ENCODE assay signal across 11 mouse cellular contexts in genomic region chr8:108592990-108593589, GRCm38 (mm10).
DNase-seq lines count a peak whose midpoint lies in the region; ATAC-seq and TF ChIP-seq lines count a peak whose summit lies in the region.
"Had no signal": no experiment of that assay in that cellular context is flagged by ENCODE, and none has a peak within 500 bp of the region (broad histone marks: within the 10 kb centered on the region; RNA-seq: fewer than 3 reads in every experiment).

No protein-coding gene starts in this region.

- TF ChIP-seq CTCF in midbrain, postnatal 0 days (IDR thresholded peaks at IDR 0.05): no peak
- no peak for TF ChIP-seq CTCF in lung, adult 2 months (IDR thresholded peaks at IDR 0.05; ENCODE audit: insufficient read depth, low read length)

- no peak overlapping the region for H3K4me2 ChIP-seq in heart, embryonic 13.5 days
- H3K4me2 ChIP-seq in lung, embryonic 16.5 days (ENCODE audit: low read depth, low read length): no peak overlapping the region
- H3K4me2 ChIP-seq in embryonic facial prominence, embryonic 13.5 days: peak overlapping the region; percentile 32; the same call in 1 of the 2 replicates
- no peak overlapping the region for H3K4me2 ChIP-seq in midbrain, postnatal 0 days (ENCODE audit: low read depth, low read length, poor library complexity, severe bottlenecking)

- no peak for ATAC-seq in heart, embryonic 13.5 days (ENCODE audit: extremely low read depth, insufficient number of reproducible peaks, low FRiP score, low TSS enrichment)
- no peak for ATAC-seq in lung, embryonic 16.5 days (ENCODE audit: low read depth)
- no peak for ATAC-seq in embryonic facial prominence, embryonic 13.5 days (ENCODE audit: insufficient number of reproducible peaks, insufficient read depth, low FRiP score, low TSS enrichment, low read depth)
- ATAC-seq in midbrain, postnatal 0 days (ENCODE audit: low FRiP score): no peak
- ATAC-seq: CD4-positive, CD25-positive, alpha-beta regulatory T cell, adult 4 months had no signal

- H3K36me3 ChIP-seq in heart, embryonic 13.5 days: no peaks in the 10 kb centered on the region
- H3K36me3 ChIP-seq in lung, embryonic 16.5 days (ENCODE audit: control insufficient read depth, insufficient read depth, low read length): no peaks in the 10 kb centered on the region
- no peaks in the 10 kb centered on the region for H3K36me3 ChIP-seq in embryonic facial prominence, embryonic 13.5 days
- no peaks in the 10 kb centered on the region for H3K36me3 ChIP-seq in midbrain, postnatal 0 days (ENCODE audit: insufficient read depth, low read length)

- H3K27ac ChIP-seq in heart, embryonic 13.5 days (replicated peaks): peak overlapping the region; percentile 82
- H3K27ac ChIP-seq in lung, embryonic 16.5 days (ENCODE audit: low read length): peak overlapping the region; percentile 89
- peak overlapping the region; percentile 82 for H3K27ac ChIP-seq in embryonic facial prominence, embryonic 13.5 days
- no peak overlapping the region for H3K27ac ChIP-seq in midbrain, postnatal 0 days (ENCODE audit: low read depth, low read length)

- TF ChIP-seq POLR2A in lung, adult 2 months (IDR thresholded peaks at IDR 0.05; ENCODE audit: borderline replicate concordance, extremely low read depth, low read depth, low read length): no peak

- DNase-seq in heart, postnatal 14 days: no peak
- DNase-seq in lung, postnatal 25 days (ENCODE audit: low spot score): no peak
- DNase-seq in skeletal muscle tissue, adult 2 months (ENCODE audit: low read depth, low spot score): peak; percentile 41
- DNase-seq in midbrain, postnatal 0 days (ENCODE audit: low spot score): no peak
- no peak for DNase-seq in lung, adult 2 months
- DNase-seq: cerebellum, postnatal 36 days had no signal

- no peaks in the 10 kb centered on the region for H3K9me3 ChIP-seq in heart, embryonic 13.5 days
- H3K9me3 ChIP-seq in lung, embryonic 16.5 days (ENCODE audit: control insufficient read depth, low read length): no peaks in the 10 kb centered on the region
- H3K9me3 ChIP-seq in embryonic facial prominence, embryonic 13.5 days: no peaks in the 10 kb centered on the region
- H3K9me3 ChIP-seq in midbrain, postnatal 0 days (ENCODE audit: low read length): no peaks in the 10 kb centered on the region
- H3K9me3 ChIP-seq: megakaryocyte, embryonic 14.5 days had no signal

- WGBS in heart, embryonic 13.5 days: 76% methylated on average over 13 of the region's 13 CpGs
- WGBS in lung, embryonic 16.5 days: 62% methylated on average over 13 of the region's 13 CpGs
- WGBS in embryonic facial prominence, embryonic 13.5 days: 18% methylated on average over 13 of the region's 13 CpGs
- WGBS in midbrain, postnatal 0 days: 68% methylated on average over 13 of the region's 13 CpGs
- 76% methylated on average over 13 of the region's 13 CpGs for WGBS in lung, adult 2 months

- H3K9ac ChIP-seq in heart, embryonic 13.5 days: no peak overlapping the region
- no peak overlapping the region for H3K9ac ChIP-seq in lung, embryonic 16.5 days (ENCODE audit: low read length)
- no peak overlapping the region for H3K9ac ChIP-seq in embryonic facial prominence, embryonic 13.5 days
- no peak overlapping the region for H3K9ac ChIP-seq in midbrain, postnatal 0 days (replicated peaks; ENCODE audit: low read length, poor library complexity, severe bottlenecking)

- peaks cover 24% of the 10 kb centered on the region for H3K4me1 ChIP-seq in heart, embryonic 13.5 days
- H3K4me1 ChIP-seq in lung, embryonic 16.5 days (replicated peaks; ENCODE audit: control insufficient read depth, insufficient read depth, low read length): peaks cover 28% of the 10 kb centered on the region
- peaks cover 35% of the 10 kb centered on the region for H3K4me1 ChIP-seq in embryonic facial prominence, embryonic 13.5 days
- H3K4me1 ChIP-seq in midbrain, postnatal 0 days (ENCODE audit: insufficient read depth, low read length): no peaks in the 10 kb centered on the region
- H3K4me1 ChIP-seq in lung, adult 2 months (ENCODE audit: control insufficient read depth, insufficient read depth, low read length): peaks cover 4% of the 10 kb centered on the region; the same call in 1 of the 2 replicates

- H3K27me3 ChIP-seq in heart, embryonic 13.5 days (replicated peaks): no peaks in the 10 kb centered on the region
- H3K27me3 ChIP-seq in lung, embryonic 16.5 days (ENCODE audit: control insufficient read depth, insufficient read depth, low read depth, low read length): no peaks in the 10 kb centered on the region
- no peaks in the 10 kb centered on the region for H3K27me3 ChIP-seq in embryonic facial prominence, embryonic 13.5 days
- no peaks in the 10 kb centered on the region for H3K27me3 ChIP-seq in midbrain, postnatal 0 days (ENCODE audit: insufficient read depth, low read length)

- H3K4me3 ChIP-seq in heart, embryonic 13.5 days: no peak overlapping the region
- H3K4me3 ChIP-seq in lung, embryonic 16.5 days (ENCODE audit: low read length): no peak overlapping the region
- H3K4me3 ChIP-seq in embryonic facial prominence, embryonic 13.5 days: no peak overlapping the region
- no peak overlapping the region for H3K4me3 ChIP-seq in midbrain, postnatal 0 days (ENCODE audit: low read depth, low read length)
- H3K4me3 ChIP-seq in lung, adult 2 months (replicated peaks; ENCODE audit: extremely low read depth, low read depth, low read length): no peak overlapping the region
- H3K4me3 ChIP-seq: megakaryocyte, embryonic 14.5 days had no signal

- intact Hi-C loops in heart, postnatal 14 days (cut with DNase I): no loop called here
